Mouse (Mus musculus) liver, embryonic 14.5 days (tissue): ENCODE results near the gene Slc22a8. TPM values are rescaled to one million over a fixed set of nuclear protein-coding genes. Genes with fewer than 3 reads are reported as not detected.

Experiments
- ATAC-seq: fragments of 200-750 bp; cut with Nextera tagmentation; 2 replicates; pipeline ENCODE4 v1.8.0; 2017; ENCODE audit warnings: moderate number of reproducible peaks, mild to moderate bottlenecking, moderate library complexity; ENCODE audit not compliant: insufficient read depth
- DNase-seq, 3 experiments: peaks; one replicate each; pipeline ENCODE4 v3.0.0-alpha.2; 2012 to 2013; ENCODE audit warnings: low read depth in 3 of 3, low spot score in 3 of 3
- H3K27ac ChIP-seq: fragments of 300-500 bp; sonication (generic); 2 replicates; pipeline ENCODE4 v1.5.1; 2014; ENCODE audit warnings: moderate library complexity, mild to moderate bottlenecking, control low read depth, inconsistent platforms
- H3K27me3 ChIP-seq: fragments of 300-500 bp; sonication (generic); 2 replicates; pipeline ENCODE4 v1.6.1; 2014; ENCODE audit warnings: mild to moderate bottlenecking, low read length, moderate library complexity; ENCODE audit not compliant: control insufficient read depth, insufficient read depth
- H3K36me3 ChIP-seq: fragments of 300-500 bp; sonication (generic); replicated peaks from 2 replicates; pipeline ENCODE4 v1.6.1; 2014; ENCODE audit warnings: low read depth; ENCODE audit not compliant: control insufficient read depth, insufficient read depth
- H3K4me1 ChIP-seq, 2 experiments: fragments of 200-500 bp in 1 of 2; fragments of 300-500 bp in 1 of 2; sonication (generic) in 1 of 2; replicated peaks; 2 replicates each; pipeline ENCODE4 v1.6.1; 2012 to 2014; ENCODE audit warnings: antibody characterized with exemption in 1 of 2, inconsistent platforms in 1 of 2, low read length in 1 of 2; ENCODE audit not compliant: control insufficient read depth in 2 of 2, insufficient read depth in 2 of 2
- H3K4me2 ChIP-seq: fragments of 300-500 bp; sonication (generic); 2 replicates; pipeline ENCODE4 v1.6.1; 2014; ENCODE audit warnings: low read depth, mild to moderate bottlenecking, control low read depth, moderate library complexity
- H3K4me3 ChIP-seq, 2 experiments: fragments of 200-500 bp in 1 of 2; fragments of 300-500 bp in 1 of 2; sonication (generic) in 1 of 2; 2 replicates each; pipeline ENCODE4 v1.5.1; 2012 to 2014; ENCODE audit warnings: low read depth in 2 of 2, low read length in 2 of 2, mild to moderate bottlenecking in 2 of 2, control low read depth in 1 of 2, inconsistent platforms in 1 of 2, moderate library complexity in 1 of 2; ENCODE audit not compliant: insufficient read depth in 1 of 2
- H3K9ac ChIP-seq: fragments of 300-500 bp; sonication (generic); replicated peaks from 2 replicates; pipeline ENCODE4 v1.6.1; 2014; ENCODE audit warnings: mild to moderate bottlenecking, control low read depth, moderate library complexity
- H3K9me3 ChIP-seq: fragments of 300-500 bp; sonication (generic); 2 replicates; pipeline ENCODE4 v1.6.1; 2016; ENCODE audit warnings: low read length, mixed read lengths; ENCODE audit not compliant: control insufficient read depth
- CTCF ChIP-seq: IDR thresholded peaks from 2 replicates; pipeline ENCODE4 v1.5.1; 2016; ENCODE audit warnings: antibody characterized with exemption, low read depth, control low read depth
- EP300 ChIP-seq: IDR thresholded peaks from 2 replicates; pipeline ENCODE4 v1.6.1; 2016; ENCODE audit warnings: antibody characterized with exemption, low read depth
- WGBS: fragments of 180-500 bp; shearing (Covaris S2); extraction: QIAGEN DNeasy Blood & Tissue Kit; methylation state at CpG from one replicate; pipeline ENCODE4 v1.1.7; 2014; ENCODE audit not compliant: insufficient replicate concordance; 5-methylcytosine and 5-hydroxymethylcytosine counted together
- polyA plus RNA-seq, 2 experiments: library from polyadenylated mRNA; depleted of rRNA in 1 of 2; stranded (reverse) in 1 of 2; unstranded in 1 of 2; fragments of >200 nt; fragmentation: Nextera tagmentation in 1 of 2; extraction: Ambion mirVana in 1 of 2; gene quantifications; 2 replicates each; pipeline versions ENCODE4 v1.2.1 to v1.2.3; 2012 to 2014

Slc22a8 gene
- polyA plus RNA-seq, 2 experiments, result 1.5 to 1.6 TPM

GRCm38 (mm10) chr19:8630826-8631225, 39.8 kb downstream of the Slc22a8 start:
- TF ChIP-seq CTCF (no peak), EP300 (no peak)
- Histone ChIP-seq H3K27me3 (no peaks in the 10 kb centered on the region), H3K4me1 (0 out of 4 replicates have a peak, but pooled peaks cover 0 to 4% of the 10 kb centered on the region in 2 experiments), H3K4me2 (no peak overlapping the region), H3K9me3 (no peaks in the 10 kb centered on the region), H3K36me3 (no peaks in the 10 kb centered on the region), H3K4me3 (no peak overlapping the region), H3K27ac (no peak overlapping the region), H3K9ac (no peak overlapping the region)
- DNase-seq (no peak), ATAC-seq (no peak)
- 57% methylated on average over 6 of the region's 6 CpGs for WGBS

- no peak for ATAC-seq
- H3K27me3 ChIP-seq, result no peaks in the 10 kb centered on the region
Measured at GRCm38 (mm10) chr19:8632029-8632428, 41.0 kb downstream of the Slc22a8 start.

GRCm38 (mm10) chr19:8642086-8642485, 51.0 kb downstream of the Slc22a8 start:
- no peak for TF ChIP-seq CTCF
- TF ChIP-seq EP300, result no peak
- H3K4me2 ChIP-seq, result no peak overlapping the region
- no peak overlapping the region for H3K27ac ChIP-seq
- H3K4me3 ChIP-seq, result no peak overlapping the region
- H3K9ac ChIP-seq, result no peak overlapping the region
- no peaks in the 10 kb centered on the region for H3K36me3 ChIP-seq
- WGBS, result 9% methylated on average over 5 of the region's 5 CpGs
- ATAC-seq (no peak), DNase-seq (no peak)
- H3K27me3 ChIP-seq, result no peaks in the 10 kb centered on the region
- no peaks in the 10 kb centered on the region for H3K9me3 ChIP-seq
- no peaks in the 10 kb centered on the region; a peak in 1 of 4 replicates for H3K4me1 ChIP-seq

More at GRCm38 (mm10) chr19:8632029-8632428, 41.0 kb downstream of the Slc22a8 start:
- H3K4me3 ChIP-seq, result no peak overlapping the region
- H3K9me3 ChIP-seq, result no peaks in the 10 kb centered on the region
- WGBS, result 39% methylated on average over 1 of the region's 1 CpGs
- TF ChIP-seq EP300, result no peak
- TF ChIP-seq CTCF, result no peak
- no peak for DNase-seq
- no peaks in the 10 kb centered on the region for H3K36me3 ChIP-seq
- no peak overlapping the region for H3K9ac ChIP-seq
- no peak overlapping the region for H3K4me2 ChIP-seq
- no peak overlapping the region for H3K27ac ChIP-seq
- 0 out of 4 replicates have a peak, but pooled peaks cover 0 to 4% of the 10 kb centered on the region in 2 experiments for H3K4me1 ChIP-seq

DNA sequence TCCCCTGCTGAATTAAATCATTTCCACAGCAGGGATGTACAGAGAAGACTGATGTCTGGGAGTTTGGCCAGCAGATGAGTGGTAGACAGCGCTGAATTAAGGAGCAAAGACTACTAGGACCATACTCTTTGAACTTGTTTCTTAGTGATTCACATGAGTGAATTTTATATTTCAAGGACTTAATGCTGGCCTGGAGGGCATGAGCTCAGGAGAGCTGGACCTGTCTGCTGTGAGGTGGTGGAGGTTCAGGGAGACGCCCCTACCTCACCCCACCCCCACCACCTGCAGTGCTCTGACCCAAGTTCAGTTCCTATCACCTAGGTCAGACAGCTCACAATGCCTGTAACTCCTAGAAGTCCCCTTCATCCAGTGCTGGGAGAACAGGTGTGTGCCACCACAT, 55.3 kb downstream of the Slc22a8 start:
- no peaks in the 10 kb centered on the region; a peak in 1 of 4 replicates for H3K4me1 ChIP-seq
- H3K9me3 ChIP-seq, result no peaks in the 10 kb centered on the region
- H3K27ac ChIP-seq, result no peak overlapping the region
- ATAC-seq, result no peak
- 76% methylated on average over 2 of the region's 2 CpGs for WGBS
- no peaks in the 10 kb centered on the region for H3K36me3 ChIP-seq
- no peak for DNase-seq
- no peak overlapping the region for H3K9ac ChIP-seq
- H3K4me2 ChIP-seq, result no peak overlapping the region
- no peak overlapping the region for H3K4me3 ChIP-seq
- H3K27me3 ChIP-seq, result no peaks in the 10 kb centered on the region
- TF ChIP-seq CTCF, result no peak
- no peak for TF ChIP-seq EP300

DNA sequence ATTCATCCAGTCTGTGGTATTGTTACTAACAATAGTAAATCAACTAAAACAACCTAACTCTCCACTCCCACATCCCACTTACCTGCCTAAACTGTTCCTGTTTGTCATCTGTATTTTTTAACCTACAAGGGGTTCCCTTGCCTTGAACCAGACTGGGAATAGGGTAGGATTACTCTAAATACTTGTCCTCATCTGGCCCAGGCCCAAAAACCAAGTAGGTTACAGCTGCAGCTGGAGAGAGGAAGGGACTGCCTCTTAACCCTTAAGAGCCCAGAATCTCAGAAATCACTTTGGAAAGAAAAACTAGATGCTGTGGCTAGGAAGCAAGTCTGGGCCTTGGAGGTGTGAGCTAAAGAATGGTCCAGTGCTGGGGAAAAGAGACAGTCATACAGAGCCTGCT, 64.8 kb downstream of the Slc22a8 start:
- TF ChIP-seq EP300 (no peak), CTCF (no peak)
- Histone ChIP-seq H3K4me1 (no peaks in the 10 kb centered on the region), H3K4me2 (no peak overlapping the region), H3K27me3 (no peaks in the 10 kb centered on the region), H3K4me3 (no peak overlapping the region), H3K9me3 (no peaks in the 10 kb centered on the region), H3K27ac (no peak overlapping the region), H3K36me3 (no peaks in the 10 kb centered on the region), H3K9ac (no peak overlapping the region)
- DNase-seq (no peak), ATAC-seq (no peak)
